Mouse (Mus musculus) neutrophil, adult 65 days (primary cell): ENCODE measurements around the gene Ppp4r4. TPM values are rescaled to one million over a fixed set of nuclear protein-coding genes. Genes with fewer than 3 reads are reported as not detected.

ENCODE experiments used
- total RNA-seq: library from RNA; stranded (reverse); gene quantifications from 2 replicates; pipeline ENCODE4 v1.2.4, GENCODE M21; 2023

Ppp4r4 gene
- 0.44 TPM in 1 of 2 replicates, not detected in the other for total RNA-seq

DNA sequence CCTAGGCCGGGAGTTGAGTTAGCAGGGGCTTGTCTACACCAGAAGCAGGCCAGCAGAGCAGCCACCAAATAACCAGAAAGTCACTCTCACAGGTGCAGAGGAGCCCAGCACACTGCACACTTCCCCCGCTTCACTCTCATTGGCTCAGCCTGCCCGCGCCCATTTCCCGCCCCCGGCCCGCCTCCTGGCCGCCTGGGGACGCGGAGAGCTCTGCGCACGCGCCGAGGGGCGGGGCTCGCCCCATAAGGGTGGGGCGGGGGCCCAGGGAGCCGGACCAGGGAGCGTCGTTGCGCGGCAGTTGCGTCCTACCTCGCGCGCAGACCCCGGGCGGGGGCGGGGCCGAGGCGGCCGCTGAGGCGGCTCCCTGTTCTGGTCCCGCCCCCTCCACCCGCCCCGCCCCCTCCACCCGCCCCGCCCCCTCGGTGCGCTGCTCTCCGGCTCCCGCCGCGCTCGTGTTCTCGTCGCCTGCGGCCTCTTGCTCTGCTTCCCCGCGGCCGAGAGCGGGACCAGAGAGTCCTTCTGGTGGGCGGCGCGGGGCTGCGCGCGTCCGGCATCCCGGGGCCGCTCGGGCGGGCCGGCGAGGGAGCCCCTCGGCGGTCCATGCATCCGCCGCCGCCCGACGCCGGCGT is at the start of gene Ppp4r4:
TSS of gene Ppp4r4 (plus strand) at position 264 of the 629 bp plus-strand sequence.

DNA sequence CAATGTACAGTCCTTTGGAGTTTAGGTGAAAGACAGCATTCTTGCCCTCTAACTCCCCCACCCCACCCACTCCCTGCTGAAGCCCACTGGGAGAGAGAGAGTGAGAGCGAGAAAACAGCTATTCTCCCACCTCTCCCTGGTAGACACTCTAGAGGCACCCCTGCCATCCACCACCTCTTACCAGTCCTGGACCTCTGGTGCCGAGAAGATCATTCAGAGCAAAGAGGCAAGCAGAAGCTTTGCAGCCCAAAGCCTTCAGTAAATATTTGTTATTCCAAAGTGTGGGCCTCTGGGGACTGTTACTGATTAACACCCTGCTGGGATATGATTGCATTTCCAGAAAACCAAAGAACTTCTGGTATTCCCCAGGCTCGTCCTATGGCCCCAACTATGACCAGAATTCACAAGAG is 99.1 kb downstream of the Ppp4r4 start, which contains the start of gene Serpina10:
TSS of gene Serpina10 (minus strand) at position 242 of the 410 bp plus-strand sequence.

DNA sequence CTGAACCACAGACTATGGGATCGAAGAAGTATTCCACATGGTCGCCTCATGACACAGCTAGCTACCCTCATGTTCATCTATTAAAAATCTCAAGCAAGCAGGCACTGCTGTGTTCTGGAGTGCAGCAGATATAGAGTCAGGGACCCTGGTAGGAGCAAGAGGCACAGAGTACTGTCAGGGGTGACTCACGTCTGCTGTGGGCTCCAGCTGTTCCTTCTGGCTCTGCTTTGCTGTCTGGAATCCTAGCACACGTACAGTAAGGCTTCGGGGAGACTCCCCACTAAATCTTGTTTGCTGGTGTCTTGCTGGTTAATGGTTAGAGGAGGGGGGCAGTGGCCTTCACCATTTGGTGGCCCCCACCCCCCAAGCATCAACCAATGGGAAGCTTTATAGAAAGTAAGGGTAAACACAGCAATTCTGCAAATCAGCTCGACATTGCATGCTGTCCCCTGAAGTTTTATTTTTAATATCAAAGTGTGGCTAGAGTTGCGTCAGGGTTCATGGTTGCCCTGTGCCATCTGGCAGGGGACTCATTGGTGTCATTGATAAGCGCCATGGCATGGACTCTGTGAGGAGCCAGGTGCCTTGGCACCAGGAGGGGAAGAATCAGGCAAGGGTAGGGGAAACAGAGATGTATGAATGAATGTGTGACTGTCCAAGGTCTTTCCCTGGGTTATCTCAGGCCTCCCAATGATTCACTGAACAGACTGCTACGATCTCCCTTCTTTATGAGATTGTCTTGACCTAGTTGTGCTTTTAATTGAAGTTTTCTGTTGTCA is 125.0 kb downstream of the Ppp4r4 start, which contains the start of gene Serpina6:
TSS of gene Serpina6 (minus strand) at position 365 of the 779 bp plus-strand sequence.

Other genes with a start within 250 kb of the Ppp4r4 start
- not detected in 2 replicates for gene Fam181a, start 221.3 kb upstream of the Ppp4r4 start, total RNA-seq
- gene Asb2, start 176.3 kb upstream of the Ppp4r4 start, total RNA-seq: 0.16 TPM in 1 of 2 replicates, not detected in the other
- 0.82 and 0.85 TPM in 2 replicates for gene Otub2, start 143.6 kb upstream of the Ppp4r4 start, total RNA-seq
- gene 9330161L09Rik, start 124.5 kb upstream of the Ppp4r4 start, total RNA-seq: 4.9 and 5.0 TPM in 2 replicates
- 79.5 and 108 TPM in 2 replicates for gene Ddx24, start 106.5 kb upstream of the Ppp4r4 start, total RNA-seq
- 81.2 and 96.7 TPM in 2 replicates for gene Ifi27, start 98.1 kb upstream of the Ppp4r4 start, total RNA-seq
- gene Ifi27l2a, start 88.6 kb upstream of the Ppp4r4 start, total RNA-seq: 51.4 and 140 TPM in 2 replicates
- gene Ifi27l2b, start 75.1 kb upstream of the Ppp4r4 start, total RNA-seq: not detected in 2 replicates
- 0.13 TPM in 1 of 2 replicates, not detected in the other for gene Serpina10, start 99.2 kb downstream of the Ppp4r4 start, total RNA-seq
- gene Serpina6, start 124.9 kb downstream of the Ppp4r4 start, total RNA-seq: not detected in 2 replicates
- gene Serpina16, start 143.9 kb downstream of the Ppp4r4 start, total RNA-seq: not detected in 2 replicates
- not detected in 2 replicates for gene Serpina1f, start 163.2 kb downstream of the Ppp4r4 start, total RNA-seq
- 0.48 TPM in 1 of 2 replicates, not detected in the other for gene Serpina1d, start 241.3 kb downstream of the Ppp4r4 start, total RNA-seq